Mouse (Mus musculus) embryo, embryonic 9.5 days (tissue): ENCODE data around the gene Bid.
"Not testable (repeated sequence)": the region's sequence is repeated elsewhere in the genome, so short reads cannot be mapped to it uniquely, and the experiment has no call there.

Experiments
- DNase-seq: peaks from one replicate; pipeline ENCODE4 v3.0.0-alpha.2; 2017; ENCODE audit errors: extremely low spot score

Bid gene

GRCm38 (mm10) chr6:120905111-120905510 lies 11.5 kb downstream of the Bid start:
- no peak for DNase-seq

GRCm38 (mm10) chr6:120903961-120904360 lies 12.7 kb downstream of the Bid start:
- DNase-seq: no peak

- peak; percentile 39 for DNase-seq
Observed at GRCm38 (mm10) chr6:120903450-120903912, 13.2 kb downstream of the Bid start.

GRCm38 (mm10) chr6:120901776-120902645 lies 14.6 kb downstream of the Bid start:
- no peak for DNase-seq

- peak; percentile 52 for DNase-seq
Observed at GRCm38 (mm10) chr6:120898188-120898833, 18.3 kb downstream of the Bid start.

GRCm38 (mm10) chr6:120894524-120894923 lies 22.1 kb downstream of the Bid start:
- no peak for DNase-seq

- DNase-seq: no peak
Observed at GRCm38 (mm10) chr6:120894089-120894488, 22.6 kb downstream of the Bid start.

GRCm38 (mm10) chr6:120886696-120887095 lies 30.0 kb downstream of the Bid start:
- no peak for DNase-seq

- DNase-seq: no peak
Observed at GRCm38 (mm10) chr6:120884436-120884835, 32.2 kb downstream of the Bid start.

GRCm38 (mm10) chr6:120879046-120879445 lies 37.6 kb downstream of the Bid start:
- DNase-seq: no peak

GRCm38 (mm10) chr6:120873874-120874273 lies 42.8 kb downstream of the Bid start:
- DNase-seq: no peak

GRCm38 (mm10) chr6:120871286-120871685 lies 45.4 kb downstream of the Bid start:
- DNase-seq: no peak

- no peak for DNase-seq
Observed at GRCm38 (mm10) chr6:120868824-120869223, 47.8 kb downstream of the Bid start.

GRCm38 (mm10) chr6:120866051-120866814 lies 50.4 kb downstream of the Bid start:
- DNase-seq: no peak

GRCm38 (mm10) chr6:120860079-120860478 lies 56.6 kb downstream of the Bid start:
- DNase-seq: no peak

GRCm38 (mm10) chr6:120858217-120858711 lies 58.4 kb downstream of the Bid start:
- DNase-seq: no peak

GRCm38 (mm10) chr6:120854413-120854812 lies 62.2 kb downstream of the Bid start:
- DNase-seq: no peak

- not testable (repeated sequence) for DNase-seq
Observed at GRCm38 (mm10) chr6:120850720-120851119, 65.9 kb downstream of the Bid start.
